17 mouse cellular contexts compared by ENCODE assay signal in genomic region chr9:71874761-71875160, GRCm38 (mm10).
DNase-seq lines count a peak whose midpoint lies in the region; ATAC-seq and TF ChIP-seq lines count a peak whose summit lies in the region.
"Had no signal": no experiment of that assay in that cellular context is flagged by ENCODE, and none has a peak within 500 bp of the region (broad histone marks: within the 10 kb centered on the region; RNA-seq: fewer than 3 reads in every experiment).

No protein-coding gene starts in this region.

- H3K36me3 ChIP-seq in hindbrain, postnatal 0 days (ENCODE audit: insufficient read depth, low read length) = no peaks in the 10 kb centered on the region; the same call in 1 of the 2 replicates
- peaks cover 3% of the 10 kb centered on the region; the same call in 1 of the 2 replicates for H3K36me3 ChIP-seq in hindbrain, embryonic 11.5 days (ENCODE audit: control insufficient read depth, insufficient read depth, low read length)
- H3K36me3 ChIP-seq in embryonic facial prominence, embryonic 15.5 days = peaks cover 36% of the 10 kb centered on the region

- H3K4me3 ChIP-seq in hindbrain, postnatal 0 days (ENCODE audit: low read length) = no peak overlapping the region
- H3K4me3 ChIP-seq in hindbrain, embryonic 11.5 days (ENCODE audit: low read depth, low read length) = no peak overlapping the region
- H3K4me3 ChIP-seq in embryonic facial prominence, embryonic 15.5 days (replicated peaks) = no peak overlapping the region
- H3K4me3 ChIP-seq: embryonic facial prominence, embryonic 12.5 days; forebrain, embryonic 12.5 days had no signal

- H3K4me1 ChIP-seq in hindbrain, postnatal 0 days (ENCODE audit: insufficient read depth, low read length) = no peaks in the 10 kb centered on the region; the same call in 1 of the 2 replicates
- H3K4me1 ChIP-seq in hindbrain, embryonic 11.5 days (replicated peaks; ENCODE audit: control insufficient read depth, insufficient read depth, low read length) = peaks cover 2% of the 10 kb centered on the region; the same call in 1 of the 2 replicates
- H3K4me1 ChIP-seq in embryonic facial prominence, embryonic 15.5 days = 0 out of 2 replicates have a peak, but pooled peaks cover 2% of the 10 kb centered on the region

- peak; percentile 13 for DNase-seq in adrenal gland, adult 2 months
- DNase-seq in adrenal gland, postnatal 10 days = no peak
- no peak for DNase-seq in hindbrain, postnatal 0 days (ENCODE audit: low spot score)
- no peak for DNase-seq in hindbrain, embryonic 11.5 days (ENCODE audit: low spot score)
- peak; percentile 45 for DNase-seq in lung, postnatal 14 days
- no peak for DNase-seq in layer of hippocampus, postnatal 36 days
- no peak for DNase-seq in urinary bladder, postnatal 36 days (ENCODE audit: low spot score in 2 of 2)
- DNase-seq: adrenal gland, postnatal 36 days; cerebellum, postnatal 25 days; gastrocnemius, postnatal 14 days; kidney, postnatal 25 days; left cerebral cortex, postnatal 4 days; right cerebral cortex, adult 18-20 months had no signal

- WGBS in hindbrain, postnatal 0 days = 73% methylated on average over 2 of the region's 2 CpGs
- WGBS in hindbrain, embryonic 11.5 days = 79% methylated on average over 2 of the region's 2 CpGs
- WGBS in embryonic facial prominence, embryonic 15.5 days = 67% methylated on average over 2 of the region's 2 CpGs

- no peak for TF ChIP-seq CTCF in hindbrain, postnatal 0 days (IDR thresholded peaks at IDR 0.05; ENCODE audit: low read depth)

- H3K9me3 ChIP-seq in hindbrain, postnatal 0 days (ENCODE audit: low read length) = no peaks in the 10 kb centered on the region
- H3K9me3 ChIP-seq in hindbrain, embryonic 11.5 days (ENCODE audit: control insufficient read depth, low read length) = no peaks in the 10 kb centered on the region
- H3K9me3 ChIP-seq in embryonic facial prominence, embryonic 15.5 days (replicated peaks) = no peaks in the 10 kb centered on the region
- H3K9me3 ChIP-seq: embryonic facial prominence, embryonic 12.5 days; forebrain, embryonic 12.5 days had no signal

- H3K27ac ChIP-seq in hindbrain, postnatal 0 days = peak overlapping the region; percentile 32; the same call in 1 of the 2 replicates
- H3K27ac ChIP-seq in hindbrain, embryonic 11.5 days (ENCODE audit: low read depth, low read length) = no peak overlapping the region
- 0 out of 2 replicates have a peak overlapping the region, but pooled peaks have one; percentile 61 for H3K27ac ChIP-seq in embryonic facial prominence, embryonic 15.5 days (replicated peaks)
- H3K27ac ChIP-seq: embryonic facial prominence, embryonic 12.5 days; forebrain, embryonic 12.5 days had no signal

- no peak for ATAC-seq in hindbrain, postnatal 0 days
- ATAC-seq in hindbrain, embryonic 11.5 days (ENCODE audit: low FRiP score) = no peak
- ATAC-seq in embryonic facial prominence, embryonic 15.5 days (ENCODE audit: insufficient number of reproducible peaks, low FRiP score, low TSS enrichment, low read depth) = peak; percentile 39
- ATAC-seq: intestine, postnatal 0 days had no signal

- H3K27me3 ChIP-seq in hindbrain, postnatal 0 days (ENCODE audit: insufficient read depth, low read length) = no peaks in the 10 kb centered on the region
- H3K27me3 ChIP-seq in hindbrain, embryonic 11.5 days (ENCODE audit: control insufficient read depth, insufficient read depth, low read length) = no peaks in the 10 kb centered on the region
- no peaks in the 10 kb centered on the region for H3K27me3 ChIP-seq in embryonic facial prominence, embryonic 15.5 days
- H3K27me3 ChIP-seq: embryonic facial prominence, embryonic 12.5 days; forebrain, embryonic 12.5 days had no signal

- no peak overlapping the region for H3K9ac ChIP-seq in hindbrain, postnatal 0 days (replicated peaks; ENCODE audit: low read length)
- no peak overlapping the region for H3K9ac ChIP-seq in hindbrain, embryonic 11.5 days (ENCODE audit: low read depth, low read length)
- H3K9ac ChIP-seq in embryonic facial prominence, embryonic 15.5 days = no peak overlapping the region
- H3K9ac ChIP-seq: embryonic facial prominence, embryonic 12.5 days; forebrain, embryonic 12.5 days had no signal

- no peak overlapping the region for H3K4me2 ChIP-seq in hindbrain, postnatal 0 days (ENCODE audit: low read depth, low read length)
- no peak overlapping the region for H3K4me2 ChIP-seq in hindbrain, embryonic 11.5 days (replicated peaks; ENCODE audit: low read depth, low read length)
- no peak overlapping the region for H3K4me2 ChIP-seq in embryonic facial prominence, embryonic 15.5 days (replicated peaks)
- H3K4me2 ChIP-seq: embryonic facial prominence, embryonic 12.5 days; forebrain, embryonic 12.5 days had no signal

Comparison
In these comparisons a context has a peak if more than half of its experiments do, and no peak if none do; other contexts are left out.
1. DNase-seq: peak in adrenal gland, adult 2 months (single experiment) and lung, postnatal 14 days (single experiment); none in adrenal gland, postnatal 10 days (single experiment), hindbrain, postnatal 0 days (single experiment), hindbrain, embryonic 11.5 days (single experiment), layer of hippocampus, postnatal 36 days (0 of 2) and urinary bladder, postnatal 36 days (0 of 2).